Mouse (Mus musculus) kidney, postnatal 0 days (tissue): ENCODE results near the gene Naf1. TPM values are rescaled to one million over a fixed set of nuclear protein-coding genes. Genes with fewer than 3 reads are reported as not detected.

Source experiments
- ATAC-seq: fragments of 200-750 bp; cut with Nextera tagmentation; replicated peaks from 2 replicates; pipeline ENCODE4 v1.8.0; 2017; ENCODE audit warnings: low read depth, moderate number of reproducible peaks, moderate TSS enrichment, moderate library complexity; ENCODE audit not compliant: low FRiP score
- DNase-seq: peaks from one replicate; pipeline ENCODE4 v3.0.0-alpha.2; 2016; ENCODE audit warnings: low spot score
- H3K27ac ChIP-seq: fragments of 300-500 bp; sonication (generic); 2 replicates; pipeline ENCODE4 v1.5.1; 2014; ENCODE audit warnings: mild to moderate bottlenecking
- H3K27me3 ChIP-seq: fragments of 300-500 bp; sonication (generic); 2 replicates; pipeline ENCODE4 v1.6.1; 2014; ENCODE audit warnings: low read length, mixed read lengths; ENCODE audit not compliant: insufficient read depth
- H3K36me3 ChIP-seq: fragments of 300-500 bp; sonication (generic); 2 replicates; pipeline ENCODE4 v1.6.1; 2014; ENCODE audit warnings: low read length, mixed read lengths; ENCODE audit not compliant: insufficient read depth
- H3K4me1 ChIP-seq: fragments of 300-500 bp; sonication (generic); replicated peaks from 2 replicates; pipeline ENCODE4 v1.6.1; 2014; ENCODE audit warnings: antibody characterized with exemption, low read length, mixed read lengths; ENCODE audit not compliant: insufficient read depth
- H3K4me2 ChIP-seq: fragments of 300-500 bp; sonication (generic); 2 replicates; pipeline ENCODE4 v1.6.1; 2014; ENCODE audit warnings: mild to moderate bottlenecking, low read length, moderate library complexity, mixed read lengths
- H3K4me3 ChIP-seq: fragments of 300-500 bp; sonication (generic); replicated peaks from 2 replicates; pipeline ENCODE4 v1.5.1; 2014; ENCODE audit warnings: low read depth, low read length
- H3K9ac ChIP-seq: fragments of 300-500 bp; sonication (generic); 2 replicates; pipeline ENCODE4 v1.6.1; 2014; ENCODE audit warnings: low read depth, low read length
- H3K9me3 ChIP-seq: fragments of 300-500 bp; sonication (generic); replicated peaks from 2 replicates; pipeline ENCODE4 v1.6.1; 2016; ENCODE audit warnings: low read length, inconsistent platforms, mixed read lengths
- CTCF ChIP-seq: IDR thresholded peaks from 2 replicates; pipeline ENCODE4 v1.5.1; 2016; ENCODE audit warnings: antibody characterized with exemption, low read depth, mild to moderate bottlenecking, moderate library complexity
- WGBS: fragments of 180-500 bp; shearing (Covaris S2); extraction: QIAGEN DNeasy Blood & Tissue Kit; methylation state at CpG from one replicate; pipeline ENCODE4 v1.1.7; 2014; 5-methylcytosine and 5-hydroxymethylcytosine counted together
- polyA plus RNA-seq: library from polyadenylated mRNA; unstranded; fragments of >200 nt; fragmentation: Nextera tagmentation; extraction: Ambion mirVana; gene quantifications from 2 replicates; pipeline ENCODE4 v1.2.1, GENCODE M21; 2015

The Naf1 gene
- polyA plus RNA-seq, 1 experiment from 2014 or later, result 5.0 TPM

GRCm38 (mm10) chr8:66913616-66914536 is 53.9 kb downstream of the Naf1 start:
- peak; percentile 45; the same call in 1 of the 2 replicates for TF ChIP-seq CTCF
- no peak overlapping the region for H3K4me3 ChIP-seq
- no peaks in the 10 kb centered on the region for H3K9me3 ChIP-seq
- no peak for ATAC-seq
- peak; percentile 2 for DNase-seq
- H3K9ac ChIP-seq, result no peak overlapping the region
- no peaks in the 10 kb centered on the region for H3K36me3 ChIP-seq
- no peak overlapping the region for H3K4me2 ChIP-seq
- 70% methylated on average over 14 of the region's 14 CpGs for WGBS
- no peaks in the 10 kb centered on the region for H3K4me1 ChIP-seq
- no peaks in the 10 kb centered on the region for H3K27me3 ChIP-seq
- no peak overlapping the region for H3K27ac ChIP-seq

DNA sequence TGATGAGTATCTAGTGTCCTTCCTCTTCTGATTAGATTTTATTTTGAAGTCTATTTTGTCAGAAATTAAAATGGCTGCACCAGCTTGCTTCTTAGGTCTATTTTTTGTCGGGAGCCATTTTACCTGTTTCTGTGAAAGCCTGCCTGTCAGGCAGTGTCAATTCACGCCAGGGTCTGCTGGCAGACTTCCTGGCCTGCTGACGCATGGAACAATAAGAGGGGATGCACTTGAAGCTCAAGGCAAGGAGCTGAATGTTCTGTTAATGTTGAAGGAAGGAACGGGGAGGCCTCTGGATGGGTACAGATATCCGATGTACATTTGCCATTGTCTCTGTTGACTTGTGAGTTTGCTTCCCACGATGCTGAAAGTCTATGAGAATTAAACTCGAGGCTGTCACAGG is 56.0 kb downstream of the Naf1 start:
- Histone ChIP-seq H3K27me3 (no peaks in the 10 kb centered on the region), H3K27ac (no peak overlapping the region), H3K9ac (no peak overlapping the region), H3K4me3 (no peak overlapping the region), H3K4me2 (no peak overlapping the region), H3K9me3 (no peaks in the 10 kb centered on the region), H3K36me3 (no peaks in the 10 kb centered on the region), H3K4me1 (no peaks in the 10 kb centered on the region)
- WGBS, result 69% methylated on average over 7 of the region's 7 CpGs
- no peak for TF ChIP-seq CTCF
- ATAC-seq (no peak), DNase-seq (no peak)

GRCm38 (mm10) chr8:66917695-66918467 is 57.9 kb downstream of the Naf1 start:
- Histone ChIP-seq H3K9me3 (no peaks in the 10 kb centered on the region), H3K27me3 (no peaks in the 10 kb centered on the region), H3K4me1 (no peaks in the 10 kb centered on the region), H3K4me2 (no peak overlapping the region), H3K9ac (no peak overlapping the region), H3K27ac (no peak overlapping the region), H3K36me3 (no peaks in the 10 kb centered on the region), H3K4me3 (no peak overlapping the region)
- no peak for TF ChIP-seq CTCF
- 65% methylated on average over 6 of the region's 6 CpGs for WGBS
- peak; percentile 36; the same call in 1 of the 2 replicates for ATAC-seq
- DNase-seq, result no peak

- Histone ChIP-seq H3K36me3 (no peaks in the 10 kb centered on the region), H3K27me3 (no peaks in the 10 kb centered on the region), H3K9me3 (no peaks in the 10 kb centered on the region), H3K27ac (no peak overlapping the region), H3K4me3 (no peak overlapping the region), H3K9ac (no peak overlapping the region), H3K4me2 (no peak overlapping the region), H3K4me1 (no peaks in the 10 kb centered on the region)
- peak; percentile 73 for ATAC-seq
- peak; percentile 12; the same call in 1 of the 2 replicates for TF ChIP-seq CTCF
- 39% methylated on average over 4 of the region's 4 CpGs for WGBS
- no peak for DNase-seq
Observed at GRCm38 (mm10) chr8:66918471-66918870, 58.5 kb downstream of the Naf1 start.

DNA sequence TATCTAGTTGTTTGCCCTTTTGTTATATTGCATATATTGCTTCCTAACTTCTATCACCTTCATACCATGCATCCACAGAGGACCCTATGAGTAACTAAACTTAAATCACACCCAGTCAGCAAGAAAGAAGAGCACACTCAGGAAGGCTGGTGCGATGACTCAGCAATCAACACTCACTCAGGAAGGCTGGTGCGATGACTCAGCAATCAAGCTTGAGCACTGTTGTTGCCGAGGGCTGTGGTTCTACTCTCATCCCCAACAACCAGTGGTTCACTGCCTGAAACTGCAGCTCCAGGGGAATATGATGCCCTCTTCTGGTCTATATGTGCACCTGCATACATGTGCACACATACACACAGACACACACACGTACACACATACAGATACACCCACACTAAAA is 73.7 kb downstream of the Naf1 start:
- TF ChIP-seq CTCF, result no peak
- Histone ChIP-seq H3K9me3 (no peaks in the 10 kb centered on the region), H3K4me3 (no peak overlapping the region), H3K27ac (no peak overlapping the region), H3K4me2 (no peak overlapping the region), H3K9ac (no peak overlapping the region), H3K4me1 (no peaks in the 10 kb centered on the region), H3K27me3 (no peaks in the 10 kb centered on the region), H3K36me3 (no peaks in the 10 kb centered on the region)
- 88% methylated on average over 4 of the region's 4 CpGs for WGBS
- DNase-seq, result no peak
- no peak for ATAC-seq

- no peak for TF ChIP-seq CTCF
- DNase-seq, result no peak
- Histone ChIP-seq H3K36me3 (no peaks in the 10 kb centered on the region), H3K4me1 (no peaks in the 10 kb centered on the region), H3K27me3 (no peaks in the 10 kb centered on the region), H3K9ac (no peak overlapping the region), H3K27ac (no peak overlapping the region), H3K9me3 (no peaks in the 10 kb centered on the region), H3K4me2 (no peak overlapping the region), H3K4me3 (no peak overlapping the region)
- WGBS, result 85% methylated on average over 3 of the region's 3 CpGs
- no peak for ATAC-seq
Observed at GRCm38 (mm10) chr8:66936236-66936635, 76.2 kb downstream of the Naf1 start.

Other genes starting within 250 kb of the Naf1 start
- gene Npy5r, start 172.1 kb upstream of the Naf1 start, polyA plus RNA-seq, result not detected in 2 replicates
- 0.26 and 0.41 TPM in 2 replicates for gene Npy1r, start 163.0 kb upstream of the Naf1 start, polyA plus RNA-seq